Mouse (Mus musculus): ENCODE measurements around the gene Mrpl19. TPM values are rescaled to one million over a fixed set of nuclear protein-coding genes. Genes with fewer than 3 reads are reported as not detected.

The Mrpl19 gene
- total and polyA plus RNA-seq, 2 experiments from 2014 or later, result 9.4 to 42.7 TPM

DNA sequence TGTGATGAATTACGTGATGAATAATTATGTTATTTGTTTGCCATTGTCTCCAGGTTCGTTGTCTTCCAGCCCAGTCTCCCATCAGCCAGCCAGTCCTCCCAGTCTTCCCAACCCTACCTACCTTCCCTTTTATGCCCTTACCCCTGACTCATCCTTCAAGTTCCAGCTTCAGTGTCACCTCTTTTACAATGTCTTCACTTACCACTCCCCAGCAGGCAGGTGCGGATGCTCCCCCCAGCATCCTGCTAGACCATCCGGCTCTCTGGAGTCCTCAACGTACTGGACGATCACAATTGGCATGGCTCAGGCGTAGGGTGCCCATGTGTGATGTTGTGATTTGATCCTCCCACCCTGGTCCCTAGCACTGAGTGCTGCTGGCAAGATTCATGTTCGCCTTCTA lies 20.4 kb upstream of the Mrpl19 start:
- WGBS, result 90% methylated on average over 8 of the region's 8 CpGs
- no peaks in the 10 kb centered on the region for H3K9me3 ChIP-seq (ENCODE audit: low read length)
- no peak overlapping the region for H3K4me2 ChIP-seq (ENCODE audit: low read depth)
- no peak for ATAC-seq
- H3K9ac ChIP-seq, result no peak overlapping the region
- no peak for DNase-seq
- no peaks in the 10 kb centered on the region for H3K36me3 ChIP-seq (ENCODE audit: insufficient read depth)
- no peak overlapping the region for H3K27ac ChIP-seq (ENCODE audit: low read depth, low read length)
- no peaks in the 10 kb centered on the region for H3K27me3 ChIP-seq (ENCODE audit: insufficient read depth, low read length)
- TF ChIP-seq CTCF (IDR thresholded peaks at IDR 0.05; ENCODE audit: low read depth), result no peak
- H3K4me3 ChIP-seq (ENCODE audit: low read depth, low read length), result no peak overlapping the region
- 0 out of 2 replicates have a peak, but pooled peaks cover 7% of the 10 kb centered on the region for H3K4me1 ChIP-seq (ENCODE audit: insufficient read depth)

GRCm38 (mm10) chr6:81979286-81979685 lies 13.5 kb upstream of the Mrpl19 start:
- no peaks in the 10 kb centered on the region for H3K9me3 ChIP-seq (ENCODE audit: low read length)

DNA sequence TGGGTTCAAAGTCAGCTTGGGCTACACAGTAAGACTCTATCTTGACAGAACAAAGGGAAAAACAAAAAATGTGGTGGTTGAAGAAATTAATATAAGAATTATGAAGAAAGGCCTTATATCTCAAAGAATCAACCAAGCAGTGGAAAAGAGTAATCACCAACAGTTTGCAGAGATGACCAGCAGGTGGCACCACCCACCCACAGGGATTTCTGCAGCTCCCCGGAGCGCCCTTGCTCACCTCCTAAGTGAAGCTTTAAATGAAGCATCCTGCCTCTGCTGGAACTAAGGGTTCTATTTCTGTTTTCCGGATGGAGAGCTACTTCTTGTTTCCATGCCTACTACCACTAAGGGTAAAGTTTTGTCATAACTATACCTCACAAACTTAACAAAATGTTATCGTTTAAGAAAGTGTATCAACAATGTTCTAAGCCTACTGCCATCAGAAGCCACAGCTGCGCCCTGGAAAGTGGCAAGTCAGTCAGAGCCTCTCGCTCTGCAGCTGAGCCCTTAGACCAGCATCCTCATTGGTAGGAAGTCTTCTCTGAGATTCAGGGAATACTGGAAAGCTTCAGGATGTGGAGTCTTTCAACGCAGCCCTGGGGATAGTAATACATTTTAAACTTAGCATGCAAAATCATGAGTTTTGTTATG lies 10.3 kb upstream of the Mrpl19 start:
- Histone ChIP-seq H3K4me2 (ENCODE audit: low read depth) (no peak overlapping the region), H3K27ac (ENCODE audit: low read depth, low read length) (no peak overlapping the region), H3K4me1 (ENCODE audit: insufficient read depth) (no peaks in the 10 kb centered on the region), H3K9me3 (ENCODE audit: low read length) (no peaks in the 10 kb centered on the region), H3K9ac (no peak overlapping the region), H3K4me3 (ENCODE audit: low read depth, low read length) (no peak overlapping the region), H3K27me3 (ENCODE audit: insufficient read depth, low read length) (no peaks in the 10 kb centered on the region), H3K36me3 (ENCODE audit: insufficient read depth) (no peaks in the 10 kb centered on the region)
- TF ChIP-seq CTCF (IDR thresholded peaks at IDR 0.05; ENCODE audit: low read depth), result peak; percentile 94
- ATAC-seq (peak; percentile 87), DNase-seq (peak; percentile 88)
- 34% methylated on average over 7 of the region's 7 CpGs for WGBS

More at GRCm38 (mm10) chr6:81979286-81979685, 13.5 kb upstream of the Mrpl19 start:
- Histone ChIP-seq H3K27me3 (ENCODE audit: insufficient read depth, low read length) (no peaks in the 10 kb centered on the region), H3K27ac (ENCODE audit: low read depth, low read length) (no peak overlapping the region), H3K9ac (no peak overlapping the region), H3K4me1 (ENCODE audit: insufficient read depth) (no peaks in the 10 kb centered on the region), H3K36me3 (ENCODE audit: insufficient read depth) (no peaks in the 10 kb centered on the region), H3K4me2 (ENCODE audit: low read depth) (no peak overlapping the region), H3K4me3 (ENCODE audit: low read depth, low read length) (no peak overlapping the region)
- 89% methylated on average over 4 of the region's 4 CpGs for WGBS
- no peak for DNase-seq
- ATAC-seq, result no peak
- no peak for TF ChIP-seq CTCF (IDR thresholded peaks at IDR 0.05; ENCODE audit: low read depth)

DNA sequence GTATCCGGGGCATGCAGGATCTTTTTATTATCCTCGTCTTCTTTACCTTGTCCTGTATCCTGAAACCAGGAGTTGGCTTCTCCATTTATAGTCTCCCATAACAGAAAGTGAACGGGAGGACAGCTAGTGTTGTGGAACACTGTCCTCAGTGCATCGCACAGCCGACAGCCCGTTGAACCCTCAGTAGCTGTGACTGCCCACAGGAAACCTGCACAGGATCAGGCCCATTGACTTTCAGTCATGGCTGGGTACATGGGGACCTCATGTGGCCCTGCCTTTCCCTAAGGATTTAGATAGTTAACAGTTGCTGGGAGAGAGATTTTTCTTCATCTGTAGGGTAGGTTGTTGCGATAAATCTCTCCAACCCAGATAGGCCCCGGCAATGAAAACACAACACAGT lies 6.8 kb upstream of the Mrpl19 start:
- Histone ChIP-seq H3K27me3 (ENCODE audit: insufficient read depth, low read length) (no peaks in the 10 kb centered on the region), H3K4me2 (ENCODE audit: low read depth) (no peak overlapping the region), H3K27ac (ENCODE audit: low read depth, low read length) (no peak overlapping the region), H3K4me1 (ENCODE audit: insufficient read depth) (no peaks in the 10 kb centered on the region), H3K36me3 (ENCODE audit: insufficient read depth) (no peaks in the 10 kb centered on the region), H3K9me3 (ENCODE audit: low read length) (no peaks in the 10 kb centered on the region), H3K4me3 (ENCODE audit: low read depth, low read length) (no peak overlapping the region), H3K9ac (no peak overlapping the region)
- DNase-seq (no peak), ATAC-seq (no peak)
- WGBS, result 89% methylated on average over 8 of the region's 8 CpGs
- TF ChIP-seq CTCF (IDR thresholded peaks at IDR 0.05; ENCODE audit: low read depth), result no peak

- 41% methylated on average over 7 of the region's 7 CpGs for WGBS
- Histone ChIP-seq H3K36me3 (ENCODE audit: insufficient read depth) (no peaks in the 10 kb centered on the region), H3K27ac (ENCODE audit: low read depth, low read length) (no peak overlapping the region), H3K9ac (no peak overlapping the region), H3K4me3 (ENCODE audit: low read depth, low read length) (no peak overlapping the region), H3K4me1 (ENCODE audit: insufficient read depth) (no peaks in the 10 kb centered on the region), H3K9me3 (ENCODE audit: low read length) (no peaks in the 10 kb centered on the region), H3K27me3 (ENCODE audit: insufficient read depth, low read length) (no peaks in the 10 kb centered on the region), H3K4me2 (ENCODE audit: low read depth) (no peak overlapping the region)
- no peak for ATAC-seq
- DNase-seq, result no peak
- TF ChIP-seq CTCF (IDR thresholded peaks at IDR 0.05; ENCODE audit: low read depth), result no peak
Measured at GRCm38 (mm10) chr6:81971196-81971595, 5.4 kb upstream of the Mrpl19 start.

- Histone ChIP-seq H3K9me3 (ENCODE audit: low read length) (no peaks in the 10 kb centered on the region), H3K4me1 (ENCODE audit: insufficient read depth) (no peaks in the 10 kb centered on the region), H3K36me3 (ENCODE audit: insufficient read depth) (peaks cover 25% of the 10 kb centered on the region), H3K27ac (ENCODE audit: low read depth, low read length) (no peak overlapping the region), H3K9ac (no peak overlapping the region), H3K4me3 (ENCODE audit: low read depth, low read length) (peak overlapping the region; percentile 56), H3K4me2 (ENCODE audit: low read depth) (peak overlapping the region; percentile 53), H3K27me3 (ENCODE audit: insufficient read depth, low read length) (no peaks in the 10 kb centered on the region)
- WGBS, result 34% methylated on average over 2 of the region's 2 CpGs
- ATAC-seq (peak; percentile 44), DNase-seq (no peak)
- no peak for TF ChIP-seq CTCF (IDR thresholded peaks at IDR 0.05; ENCODE audit: low read depth)
Measured at GRCm38 (mm10) chr6:81966068-81966544, 348 bp upstream of the Mrpl19 start.

- TF ChIP-seq CTCF (IDR thresholded peaks at IDR 0.05; ENCODE audit: low read depth), result peak; percentile 53
- Histone ChIP-seq H3K9ac (no peak overlapping the region), H3K4me2 (ENCODE audit: low read depth) (no peak overlapping the region), H3K4me1 (ENCODE audit: insufficient read depth) (no peaks in the 10 kb centered on the region), H3K4me3 (ENCODE audit: low read depth, low read length) (no peak overlapping the region), H3K27me3 (ENCODE audit: insufficient read depth, low read length) (no peaks in the 10 kb centered on the region), H3K9me3 (ENCODE audit: low read length) (no peaks in the 10 kb centered on the region), H3K27ac (ENCODE audit: low read depth, low read length) (no peak overlapping the region), H3K36me3 (ENCODE audit: insufficient read depth) (peaks cover 63% of the 10 kb centered on the region)
- WGBS, result 83% methylated on average over 1 of the region's 1 CpGs
- no peak for ATAC-seq
- peak; percentile 13 for DNase-seq
Measured at GRCm38 (mm10) chr6:81960284-81960683, 5.5 kb downstream of the Mrpl19 start.
